Mouse (Mus musculus) hindbrain, postnatal 0 days (tissue): ENCODE data around the gene Lrp6. TPM values are rescaled to one million over a fixed set of nuclear protein-coding genes. Genes with fewer than 3 reads are reported as not detected.

Experiments
- ATAC-seq: fragments of 200-750 bp; cut with Nextera tagmentation; 2 replicates; pipeline ENCODE4 v1.8.0; 2017; ENCODE audit warnings: mild to moderate bottlenecking, moderate TSS enrichment, moderate library complexity
- DNase-seq: peaks from one replicate; pipeline ENCODE4 v3.0.0-alpha.2; 2015; ENCODE audit warnings: low spot score
- H3K27ac ChIP-seq: fragments of 300-500 bp; sonication (generic); 2 replicates; pipeline ENCODE4 v1.5.1; 2014; ENCODE audit warnings: mild to moderate bottlenecking
- H3K27me3 ChIP-seq: fragments of 300-500 bp; sonication (generic); 2 replicates; pipeline ENCODE4 v1.6.1; 2014; ENCODE audit warnings: low read length, mixed read lengths; ENCODE audit not compliant: insufficient read depth
- H3K36me3 ChIP-seq: fragments of 300-500 bp; sonication (generic); 2 replicates; pipeline ENCODE4 v1.6.1; 2014; ENCODE audit warnings: low read length, mixed read lengths; ENCODE audit not compliant: insufficient read depth
- H3K4me1 ChIP-seq: fragments of 300-500 bp; sonication (generic); 2 replicates; pipeline ENCODE4 v1.6.1; 2014; ENCODE audit warnings: antibody characterized with exemption, low read length, mixed read lengths; ENCODE audit not compliant: insufficient read depth
- H3K4me2 ChIP-seq: fragments of 300-500 bp; sonication (generic); 2 replicates; pipeline ENCODE4 v1.6.1; 2014; ENCODE audit warnings: low read depth, mild to moderate bottlenecking, low read length, moderate library complexity, mixed read lengths
- H3K4me3 ChIP-seq: fragments of 300-500 bp; sonication (generic); 2 replicates; pipeline ENCODE4 v1.5.1; 2014; ENCODE audit warnings: low read length
- H3K9ac ChIP-seq: fragments of 300-500 bp; sonication (generic); replicated peaks from 2 replicates; pipeline ENCODE4 v1.6.1; 2014; ENCODE audit warnings: mild to moderate bottlenecking, low read length, moderate library complexity, mixed read lengths
- H3K9me3 ChIP-seq: fragments of 300-500 bp; sonication (generic); 2 replicates; pipeline ENCODE4 v1.6.1; 2016; ENCODE audit warnings: low read length, mixed read lengths
- CTCF ChIP-seq: IDR thresholded peaks from 2 replicates; pipeline ENCODE4 v1.5.1; 2016; ENCODE audit warnings: antibody characterized with exemption, control low read depth, low read depth
- WGBS: fragments of 180-500 bp; shearing (Covaris S2); extraction: QIAGEN DNeasy Blood & Tissue Kit; methylation state at CpG from one replicate; pipeline ENCODE4 v1.1.7; 2014; 5-methylcytosine and 5-hydroxymethylcytosine counted together
- polyA plus RNA-seq: library from polyadenylated mRNA; unstranded; fragments of >200 nt; fragmentation: Nextera tagmentation; extraction: Ambion mirVana; gene quantifications from 2 replicates; pipeline ENCODE4 v1.2.1, GENCODE M21; 2015
- total RNA-seq: library from RNA; depleted of rRNA; stranded (reverse); fragments of >200 nt; gene quantifications from 2 replicates; pipeline ENCODE4 v1.2.3, GENCODE M21; 2014

The Lrp6 gene
- total and polyA plus RNA-seq, 2 experiments from 2014 or later: 13.0 to 23.9 TPM

- WGBS: 73% methylated on average over 6 of the region's 6 CpGs
- no peak overlapping the region for H3K9ac ChIP-seq
These were observed 39.8 kb upstream of the Lrp6 start for GRCm38 (mm10) chr6:134606540-134606939.

GRCm38 (mm10) chr6:134605196-134605595 lies 38.4 kb upstream of the Lrp6 start:
- no peak for TF ChIP-seq CTCF

More at GRCm38 (mm10) chr6:134606540-134606939, 39.8 kb upstream of the Lrp6 start:
- no peak overlapping the region for H3K4me3 ChIP-seq
- TF ChIP-seq CTCF: no peak
- H3K36me3 ChIP-seq: no peaks in the 10 kb centered on the region
- H3K9me3 ChIP-seq: no peaks in the 10 kb centered on the region
- no peak for ATAC-seq
- H3K27ac ChIP-seq: no peak overlapping the region
- no peak for DNase-seq
- no peaks in the 10 kb centered on the region for H3K27me3 ChIP-seq
- no peaks in the 10 kb centered on the region for H3K4me1 ChIP-seq
- H3K4me2 ChIP-seq: no peak overlapping the region

GRCm38 (mm10) chr6:134602371-134603003 lies 35.7 kb upstream of the Lrp6 start:
- Histone ChIP-seq H3K9me3 (no peaks in the 10 kb centered on the region), H3K27ac (no peak overlapping the region), H3K36me3 (no peaks in the 10 kb centered on the region), H3K4me3 (no peak overlapping the region), H3K9ac (no peak overlapping the region), H3K4me1 (no peaks in the 10 kb centered on the region), H3K27me3 (no peaks in the 10 kb centered on the region), H3K4me2 (no peak overlapping the region)
- ATAC-seq (no peak), DNase-seq (no peak)
- TF ChIP-seq CTCF: no peak
- WGBS: 62% methylated on average over 10 of the region's 10 CpGs

More at GRCm38 (mm10) chr6:134605196-134605595, 38.4 kb upstream of the Lrp6 start:
- no peaks in the 10 kb centered on the region for H3K27me3 ChIP-seq
- no peaks in the 10 kb centered on the region for H3K9me3 ChIP-seq
- 84% methylated on average over 3 of the region's 3 CpGs for WGBS
- H3K4me3 ChIP-seq: no peak overlapping the region
- no peak overlapping the region for H3K27ac ChIP-seq
- DNase-seq (no peak), ATAC-seq (no peak)
- no peaks in the 10 kb centered on the region for H3K36me3 ChIP-seq
- H3K4me1 ChIP-seq: no peaks in the 10 kb centered on the region
- H3K4me2 ChIP-seq: no peak overlapping the region
- H3K9ac ChIP-seq: no peak overlapping the region

GRCm38 (mm10) chr6:134601766-134602165 lies 35.0 kb upstream of the Lrp6 start:
- H3K27ac ChIP-seq: no peak overlapping the region
- H3K4me2 ChIP-seq: no peak overlapping the region
- ATAC-seq (no peak), DNase-seq (no peak)
- TF ChIP-seq CTCF: no peak
- H3K9me3 ChIP-seq: no peaks in the 10 kb centered on the region
- no peak overlapping the region for H3K4me3 ChIP-seq
- H3K4me1 ChIP-seq: no peaks in the 10 kb centered on the region
- H3K9ac ChIP-seq: no peak overlapping the region
- WGBS: 61% methylated on average over 3 of the region's 3 CpGs
- H3K27me3 ChIP-seq: no peaks in the 10 kb centered on the region
- no peaks in the 10 kb centered on the region for H3K36me3 ChIP-seq

GRCm38 (mm10) chr6:134601130-134601529 lies 34.4 kb upstream of the Lrp6 start:
- no peak overlapping the region for H3K27ac ChIP-seq
- DNase-seq (no peak), ATAC-seq (no peak)
- H3K9ac ChIP-seq: no peak overlapping the region
- no peak for TF ChIP-seq CTCF
- 61% methylated on average over 7 of the region's 7 CpGs for WGBS
- no peaks in the 10 kb centered on the region for H3K4me1 ChIP-seq
- no peaks in the 10 kb centered on the region for H3K27me3 ChIP-seq
- no peak overlapping the region for H3K4me2 ChIP-seq
- no peaks in the 10 kb centered on the region for H3K36me3 ChIP-seq
- no peaks in the 10 kb centered on the region for H3K9me3 ChIP-seq
- H3K4me3 ChIP-seq: no peak overlapping the region

GRCm38 (mm10) chr6:134599239-134599638 lies 32.5 kb upstream of the Lrp6 start:
- WGBS: 57% methylated on average over 1 of the region's 1 CpGs
- no peak for ATAC-seq
- no peak for TF ChIP-seq CTCF

GRCm38 (mm10) chr6:134597651-134598229 lies 31.0 kb upstream of the Lrp6 start:
- no peak overlapping the region for H3K4me2 ChIP-seq
- H3K27ac ChIP-seq: no peak overlapping the region
- WGBS: 92% methylated on average over 6 of the region's 6 CpGs
- H3K36me3 ChIP-seq: no peaks in the 10 kb centered on the region
- no peak overlapping the region for H3K9ac ChIP-seq
- H3K4me1 ChIP-seq: no peaks in the 10 kb centered on the region
- no peaks in the 10 kb centered on the region for H3K9me3 ChIP-seq
- H3K27me3 ChIP-seq: no peaks in the 10 kb centered on the region
- no peak for TF ChIP-seq CTCF
- H3K4me3 ChIP-seq: no peak overlapping the region
- DNase-seq (no peak), ATAC-seq (no peak)

More at GRCm38 (mm10) chr6:134599239-134599638, 32.5 kb upstream of the Lrp6 start:
- no peak overlapping the region for H3K27ac ChIP-seq
- no peaks in the 10 kb centered on the region for H3K4me1 ChIP-seq
- H3K9ac ChIP-seq: no peak overlapping the region
- no peak overlapping the region for H3K4me2 ChIP-seq
- no peak for DNase-seq
- no peaks in the 10 kb centered on the region for H3K9me3 ChIP-seq
- no peaks in the 10 kb centered on the region for H3K27me3 ChIP-seq
- no peak overlapping the region for H3K4me3 ChIP-seq
- H3K36me3 ChIP-seq: no peaks in the 10 kb centered on the region
